Mouse (Mus musculus) right cerebral cortex, postnatal 36 days (tissue): ENCODE measurements around the gene Exoc3l2.

Source experiments
- DNase-seq, 2 experiments: peaks; one replicate each; pipeline ENCODE4 v3.0.0; 2022; ENCODE audit warnings: low spot score in 2 of 2, mixed read lengths in 1 of 2

Exoc3l2 gene

GRCm38 (mm10) chr7:19456628-19457027, 6.5 kb upstream of the Exoc3l2 start:
- peak; percentile 26 to 29 for DNase-seq

- DNase-seq, result no peak
Observed at GRCm38 (mm10) chr7:19457414-19458071, 5.6 kb upstream of the Exoc3l2 start.

GRCm38 (mm10) chr7:19458072-19458486, 5.1 kb upstream of the Exoc3l2 start:
- DNase-seq, result peak in 1 of 2 experiments; percentile 25

- peak; percentile 58 to 59 for DNase-seq
Observed at GRCm38 (mm10) chr7:19458591-19459111, 4.5 kb upstream of the Exoc3l2 start, which contains the start of gene Mark4. TSS of gene Mark4 (minus strand) at chr7:19458821.

- DNase-seq, result no peak
Observed at GRCm38 (mm10) chr7:19459144-19459870, 3.8 kb upstream of the Exoc3l2 start.

GRCm38 (mm10) chr7:19460500-19460899, 2.6 kb upstream of the Exoc3l2 start:
- DNase-seq, result no peak

GRCm38 (mm10) chr7:19461488-19461887, 1.6 kb upstream of the Exoc3l2 start:
- DNase-seq, result peak; percentile 44 to 54

- no peak for DNase-seq
Observed at GRCm38 (mm10) chr7:19462443-19462842, 688 bp upstream of the Exoc3l2 start.

GRCm38 (mm10) chr7:19464367-19465307, 1.5 kb downstream of the Exoc3l2 start:
- no peak for DNase-seq

- DNase-seq, result no peak
Observed at GRCm38 (mm10) chr7:19466602-19467145, 3.5 kb downstream of the Exoc3l2 start.

GRCm38 (mm10) chr7:19467638-19468037, 4.5 kb downstream of the Exoc3l2 start:
- DNase-seq, result no peak

GRCm38 (mm10) chr7:19468279-19468678, 5.1 kb downstream of the Exoc3l2 start:
- DNase-seq, result no peak

GRCm38 (mm10) chr7:19469404-19469803, 6.3 kb downstream of the Exoc3l2 start:
- no peak for DNase-seq

- DNase-seq, result no peak
Observed at GRCm38 (mm10) chr7:19470308-19470707, 7.2 kb downstream of the Exoc3l2 start.

- DNase-seq, result no peak
Observed at GRCm38 (mm10) chr7:19472403-19472802, 9.3 kb downstream of the Exoc3l2 start.

- DNase-seq, result peak; percentile 72 to 75
Observed at GRCm38 (mm10) chr7:19473875-19474443, 10.8 kb downstream of the Exoc3l2 start.

GRCm38 (mm10) chr7:19477084-19477483, 14.0 kb downstream of the Exoc3l2 start:
- no peak for DNase-seq

GRCm38 (mm10) chr7:19477624-19478384, 14.7 kb downstream of the Exoc3l2 start:
- DNase-seq, result no peak

GRCm38 (mm10) chr7:19483281-19483680, 20.1 kb downstream of the Exoc3l2 start:
- DNase-seq, result no peak

- no peak for DNase-seq
Observed at GRCm38 (mm10) chr7:19485488-19485887, 22.4 kb downstream of the Exoc3l2 start.
